Mouse (Mus musculus) testis, adult 2 months (tissue): Measurements from ENCODE around the gene Omp. TPM values are rescaled to one million over a fixed set of nuclear protein-coding genes. Genes with fewer than 3 reads are reported as not detected.

Source experiments
- H3K27ac ChIP-seq: fragments of 200-500 bp; 2 replicates; pipeline ENCODE4 v1.5.1; 2012; ENCODE audit warnings: low read depth, low read length; ENCODE audit not compliant: control insufficient read depth, insufficient read depth
- H3K27me3 ChIP-seq: fragments of 200-500 bp; 2 replicates; pipeline ENCODE4 v1.6.1; 2012; ENCODE audit warnings: mild to moderate bottlenecking, low read length, moderate library complexity; ENCODE audit not compliant: control insufficient read depth, insufficient read depth
- H3K36me3 ChIP-seq: fragments of 200-500 bp; 2 replicates; pipeline ENCODE4 v1.6.1; 2012; ENCODE audit warnings: mild to moderate bottlenecking, low read length; ENCODE audit not compliant: control insufficient read depth, insufficient read depth
- H3K4me1 ChIP-seq: fragments of 200-500 bp; 2 replicates; pipeline ENCODE4 v1.6.1; 2012; ENCODE audit warnings: low read length; ENCODE audit not compliant: control insufficient read depth, insufficient read depth
- H3K4me3 ChIP-seq: fragments of 200-500 bp; 2 replicates; pipeline ENCODE4 v1.5.1; 2012; ENCODE audit warnings: low read depth, mild to moderate bottlenecking, low read length, moderate library complexity, mixed read lengths; ENCODE audit not compliant: control insufficient read depth
- CTCF ChIP-seq: fragments of 200-500 bp; IDR thresholded peaks from 2 replicates; pipeline ENCODE4 v1.5.1; 2012; ENCODE audit warnings: low read depth, mild to moderate bottlenecking, inconsistent platforms, low read length, moderate library complexity; ENCODE audit not compliant: control insufficient read depth, insufficient read depth, insufficient replicate concordance
- POLR2A ChIP-seq: fragments of 200-500 bp; IDR thresholded peaks from 2 replicates; pipeline ENCODE4 v1.6.1; 2012; ENCODE audit warnings: low read depth, mild to moderate bottlenecking, inconsistent platforms, low read length, moderate library complexity; ENCODE audit not compliant: control insufficient read depth
- polyA plus RNA-seq: library from polyadenylated mRNA; depleted of rRNA; stranded (reverse); fragments of >200 nt; gene quantifications from 2 replicates; pipeline ENCODE4 v1.2.3, GENCODE M21; 2012

Gene Omp
- polyA plus RNA-seq, 1 experiment = 0.11 TPM

GRCm38 (mm10) chr7:98176322-98177070 is 31.2 kb upstream of the Omp start:
- H3K27ac ChIP-seq = no peak overlapping the region
- H3K36me3 ChIP-seq = no peaks in the 10 kb centered on the region
- H3K4me3 ChIP-seq = no peak overlapping the region
- no peaks in the 10 kb centered on the region for H3K27me3 ChIP-seq
- TF ChIP-seq POLR2A = no peak
- TF ChIP-seq CTCF = no peak
- peaks cover 14% of the 10 kb centered on the region for H3K4me1 ChIP-seq

GRCm38 (mm10) chr7:98174883-98175755 is 29.8 kb upstream of the Omp start:
- H3K4me3 ChIP-seq = no peak overlapping the region
- H3K36me3 ChIP-seq = no peaks in the 10 kb centered on the region
- H3K4me1 ChIP-seq = peaks cover 14% of the 10 kb centered on the region
- H3K27me3 ChIP-seq = no peaks in the 10 kb centered on the region
- TF ChIP-seq CTCF (no peak), POLR2A (no peak)
- H3K27ac ChIP-seq = no peak overlapping the region

- Histone ChIP-seq H3K4me1 (peaks cover 10% of the 10 kb centered on the region), H3K4me3 (no peak overlapping the region), H3K36me3 (no peaks in the 10 kb centered on the region), H3K27ac (no peak overlapping the region), H3K27me3 (no peaks in the 10 kb centered on the region)
- no peak for TF ChIP-seq POLR2A
- no peak for TF ChIP-seq CTCF
These were observed 28.1 kb upstream of the Omp start for GRCm38 (mm10) chr7:98173408-98173807.

- no peaks in the 10 kb centered on the region for H3K27me3 ChIP-seq
- H3K4me3 ChIP-seq = no peak overlapping the region
- TF ChIP-seq POLR2A (no peak), CTCF (no peak)
- no peaks in the 10 kb centered on the region for H3K36me3 ChIP-seq
- peaks cover 4% of the 10 kb centered on the region; the same call in 1 of the 2 replicates for H3K4me1 ChIP-seq
- H3K27ac ChIP-seq = no peak overlapping the region
These were observed 27.4 kb upstream of the Omp start for GRCm38 (mm10) chr7:98172661-98173060.

- Histone ChIP-seq H3K27me3 (no peaks in the 10 kb centered on the region), H3K4me3 (no peak overlapping the region), H3K36me3 (no peaks in the 10 kb centered on the region), H3K4me1 (no peaks in the 10 kb centered on the region), H3K27ac (no peak overlapping the region)
- TF ChIP-seq CTCF (no peak), POLR2A (no peak)
These were observed 26.1 kb upstream of the Omp start for GRCm38 (mm10) chr7:98171141-98172073.

- Histone ChIP-seq H3K4me3 (no peak overlapping the region), H3K36me3 (no peaks in the 10 kb centered on the region), H3K27me3 (no peaks in the 10 kb centered on the region), H3K4me1 (no peaks in the 10 kb centered on the region), H3K27ac (no peak overlapping the region)
- TF ChIP-seq CTCF = no peak
- TF ChIP-seq POLR2A = no peak
These were observed 19.8 kb upstream of the Omp start for GRCm38 (mm10) chr7:98164999-98165528.

GRCm38 (mm10) chr7:98164382-98164998 is 19.2 kb upstream of the Omp start:
- no peak overlapping the region for H3K4me3 ChIP-seq
- H3K36me3 ChIP-seq = no peaks in the 10 kb centered on the region
- no peaks in the 10 kb centered on the region for H3K27me3 ChIP-seq
- H3K4me1 ChIP-seq = no peaks in the 10 kb centered on the region
- TF ChIP-seq POLR2A (no peak), CTCF (no peak)
- no peak overlapping the region for H3K27ac ChIP-seq
